Mouse (Mus musculus) testis, adult 2 months (tissue): ENCODE data around the gene Efcab12. TPM values are rescaled to one million over a fixed set of nuclear protein-coding genes. Genes with fewer than 3 reads are reported as not detected.

Source experiments
- H3K27ac ChIP-seq: fragments of 200-500 bp; 2 replicates; pipeline ENCODE4 v1.5.1; 2012; ENCODE audit warnings: low read depth, low read length; ENCODE audit not compliant: control insufficient read depth, insufficient read depth
- H3K27me3 ChIP-seq: fragments of 200-500 bp; 2 replicates; pipeline ENCODE4 v1.6.1; 2012; ENCODE audit warnings: mild to moderate bottlenecking, low read length, moderate library complexity; ENCODE audit not compliant: control insufficient read depth, insufficient read depth
- H3K36me3 ChIP-seq: fragments of 200-500 bp; 2 replicates; pipeline ENCODE4 v1.6.1; 2012; ENCODE audit warnings: mild to moderate bottlenecking, low read length; ENCODE audit not compliant: control insufficient read depth, insufficient read depth
- H3K4me1 ChIP-seq: fragments of 200-500 bp; 2 replicates; pipeline ENCODE4 v1.6.1; 2012; ENCODE audit warnings: low read length; ENCODE audit not compliant: control insufficient read depth, insufficient read depth
- H3K4me3 ChIP-seq: fragments of 200-500 bp; 2 replicates; pipeline ENCODE4 v1.5.1; 2012; ENCODE audit warnings: low read depth, mild to moderate bottlenecking, low read length, moderate library complexity, mixed read lengths; ENCODE audit not compliant: control insufficient read depth
- CTCF ChIP-seq: fragments of 200-500 bp; IDR thresholded peaks from 2 replicates; pipeline ENCODE4 v1.5.1; 2012; ENCODE audit warnings: low read depth, mild to moderate bottlenecking, inconsistent platforms, low read length, moderate library complexity; ENCODE audit not compliant: control insufficient read depth, insufficient read depth, insufficient replicate concordance
- POLR2A ChIP-seq: fragments of 200-500 bp; IDR thresholded peaks from 2 replicates; pipeline ENCODE4 v1.6.1; 2012; ENCODE audit warnings: low read depth, mild to moderate bottlenecking, inconsistent platforms, low read length, moderate library complexity; ENCODE audit not compliant: control insufficient read depth
- polyA plus RNA-seq: library from polyadenylated mRNA; depleted of rRNA; stranded (reverse); fragments of >200 nt; gene quantifications from 2 replicates; pipeline ENCODE4 v1.2.3, GENCODE M21; 2012

Gene Efcab12
- polyA plus RNA-seq, 1 experiment: 26.2 TPM

GRCm38 (mm10) chr6:115865246-115865645 lies 27.0 kb upstream of the Efcab12 start:
- no peak overlapping the region for H3K4me3 ChIP-seq
- no peaks in the 10 kb centered on the region for H3K4me1 ChIP-seq
- H3K27me3 ChIP-seq: no peaks in the 10 kb centered on the region
- peaks cover 2% of the 10 kb centered on the region; the same call in 1 of the 2 replicates for H3K36me3 ChIP-seq
- H3K27ac ChIP-seq: no peak overlapping the region
- TF ChIP-seq CTCF: no peak
- no peak for TF ChIP-seq POLR2A

- peaks cover 2% of the 10 kb centered on the region; the same call in 1 of the 2 replicates for H3K36me3 ChIP-seq
- H3K4me3 ChIP-seq: no peak overlapping the region
- TF ChIP-seq POLR2A (no peak), CTCF (no peak)
- no peak overlapping the region for H3K27ac ChIP-seq
- H3K4me1 ChIP-seq: no peaks in the 10 kb centered on the region
- no peaks in the 10 kb centered on the region for H3K27me3 ChIP-seq
Observed at GRCm38 (mm10) chr6:115863340-115863841, 25.2 kb upstream of the Efcab12 start.

- H3K36me3 ChIP-seq: peaks cover 2% of the 10 kb centered on the region; the same call in 1 of the 2 replicates
- peaks cover 2% of the 10 kb centered on the region for H3K4me1 ChIP-seq
Observed at GRCm38 (mm10) chr6:115860027-115860556, 21.9 kb upstream of the Efcab12 start.

DNA sequence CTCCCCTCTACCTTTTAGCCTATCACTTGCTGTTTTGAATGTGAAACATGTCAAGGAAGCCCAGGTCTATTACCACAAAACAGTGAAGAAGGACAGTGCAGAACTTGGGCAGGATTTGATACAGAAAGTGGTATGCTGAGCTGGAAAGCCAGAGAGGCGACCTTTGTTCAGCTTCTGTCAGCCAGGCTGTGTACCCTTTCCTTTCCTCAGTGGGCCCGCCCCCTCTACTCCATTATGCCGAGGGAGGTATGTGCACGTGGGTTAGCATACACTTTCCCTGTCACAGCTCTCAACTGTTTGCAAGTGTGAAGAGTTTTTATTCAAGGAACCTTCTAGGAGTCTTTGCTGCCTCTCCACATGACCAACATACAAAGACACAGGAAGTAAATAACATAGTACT lies 21.0 kb upstream of the Efcab12 start:
- no peaks in the 10 kb centered on the region for H3K27me3 ChIP-seq
- TF ChIP-seq POLR2A (no peak), CTCF (no peak)
- H3K36me3 ChIP-seq: peaks cover 1% of the 10 kb centered on the region; the same call in 1 of the 2 replicates
- no peak overlapping the region for H3K4me3 ChIP-seq
- H3K27ac ChIP-seq: no peak overlapping the region
- peaks cover 2% of the 10 kb centered on the region for H3K4me1 ChIP-seq

More at GRCm38 (mm10) chr6:115860027-115860556, 21.9 kb upstream of the Efcab12 start:
- TF ChIP-seq CTCF (no peak), POLR2A (no peak)
- Histone ChIP-seq H3K27me3 (no peaks in the 10 kb centered on the region), H3K27ac (no peak overlapping the region), H3K4me3 (no peak overlapping the region)

- Histone ChIP-seq H3K27me3 (no peaks in the 10 kb centered on the region), H3K4me1 (peaks cover 2% of the 10 kb centered on the region), H3K27ac (no peak overlapping the region), H3K36me3 (no peaks in the 10 kb centered on the region; the same call in 1 of the 2 replicates), H3K4me3 (no peak overlapping the region)
- TF ChIP-seq POLR2A: no peak
- TF ChIP-seq CTCF: no peak
Observed at GRCm38 (mm10) chr6:115856361-115856745, 18.1 kb upstream of the Efcab12 start.

GRCm38 (mm10) chr6:115855733-115856360 lies 17.6 kb upstream of the Efcab12 start:
- no peaks in the 10 kb centered on the region; the same call in 1 of the 2 replicates for H3K36me3 ChIP-seq
- H3K27me3 ChIP-seq: no peaks in the 10 kb centered on the region
- H3K4me1 ChIP-seq: peaks cover 2% of the 10 kb centered on the region
- TF ChIP-seq POLR2A: no peak
- TF ChIP-seq CTCF: no peak
- peak overlapping the region; percentile 57 for H3K4me3 ChIP-seq
- H3K27ac ChIP-seq: peak overlapping the region; percentile 52

- no peak overlapping the region for H3K27ac ChIP-seq
- TF ChIP-seq CTCF (no peak), POLR2A (no peak)
Observed at GRCm38 (mm10) chr6:115854432-115854831, 16.2 kb upstream of the Efcab12 start.

More at GRCm38 (mm10) chr6:115854432-115854831, 16.2 kb upstream of the Efcab12 start:
- Histone ChIP-seq H3K27me3 (no peaks in the 10 kb centered on the region), H3K4me3 (peak overlapping the region; percentile 79), H3K36me3 (no peaks in the 10 kb centered on the region; the same call in 1 of the 2 replicates), H3K4me1 (peaks cover 2% of the 10 kb centered on the region)
